Mouse (Mus musculus) kidney, embryonic 14.5 days (tissue): ENCODE measurements at regions not wholly inside any gene's neighbourhood (a gene's known extent, or its start where the extent isn't known, plus 50 kb on each side); places are given as distances from the start of the nearest gene placed in this dataset.

Experiments used
- ATAC-seq: fragments of 200-750 bp; cut with Nextera tagmentation; 2 replicates; pipeline ENCODE4 v1.8.0; 2017; ENCODE audit warnings: moderate number of reproducible peaks, mild to moderate bottlenecking, moderate TSS enrichment, moderate library complexity; ENCODE audit not compliant: low FRiP score, low TSS enrichment
- H3K27ac ChIP-seq: fragments of 300-500 bp; sonication (generic); 2 replicates; pipeline ENCODE4 v1.5.1; 2014; ENCODE audit warnings: low read depth, mild to moderate bottlenecking, low read length, moderate library complexity, mixed read lengths
- H3K27me3 ChIP-seq: fragments of 300-500 bp; sonication (generic); 2 replicates; pipeline ENCODE4 v1.6.1; 2014; ENCODE audit warnings: mild to moderate bottlenecking, low read length; ENCODE audit not compliant: control insufficient read depth, insufficient read depth
- H3K36me3 ChIP-seq: fragments of 300-500 bp; sonication (generic); 2 replicates; pipeline ENCODE4 v1.6.1; 2014; ENCODE audit warnings: low read length, mixed read lengths; ENCODE audit not compliant: control insufficient read depth, insufficient read depth
- H3K4me1 ChIP-seq: fragments of 300-500 bp; sonication (generic); 2 replicates; pipeline ENCODE4 v1.6.1; 2014; ENCODE audit warnings: low read length, mixed read lengths; ENCODE audit not compliant: control insufficient read depth, insufficient read depth
- H3K4me2 ChIP-seq: fragments of 300-500 bp; sonication (generic); replicated peaks from 2 replicates; pipeline ENCODE4 v1.6.1; 2014; ENCODE audit warnings: low read depth, mild to moderate bottlenecking, low read length
- H3K4me3 ChIP-seq: fragments of 300-500 bp; sonication (generic); 2 replicates; pipeline ENCODE4 v1.5.1; 2014; ENCODE audit warnings: mild to moderate bottlenecking, low read length
- H3K9ac ChIP-seq: fragments of 300-500 bp; sonication (generic); 2 replicates; pipeline ENCODE4 v1.6.1; 2014; ENCODE audit warnings: low read depth, mild to moderate bottlenecking, low read length, moderate library complexity
- H3K9me3 ChIP-seq: fragments of 300-500 bp; sonication (generic); 2 replicates; pipeline ENCODE4 v1.6.1; 2016; ENCODE audit warnings: low read length; ENCODE audit not compliant: control insufficient read depth
- WGBS: fragments of 180-500 bp; shearing (Covaris S2); extraction: QIAGEN DNeasy Blood & Tissue Kit; methylation state at CpG from one replicate; pipeline ENCODE4 v1.1.7; 2014; 5-methylcytosine and 5-hydroxymethylcytosine counted together

GRCm38 (mm10) chr4:83915871-83916270 lies 390.5 kb downstream of the Ccdc171 start:
- Histone ChIP-seq H3K27me3 (no peaks in the 10 kb centered on the region), H3K9ac (no peak overlapping the region), H3K9me3 (no peaks in the 10 kb centered on the region), H3K36me3 (no peaks in the 10 kb centered on the region), H3K27ac (no peak overlapping the region), H3K4me3 (no peak overlapping the region), H3K4me1 (no peaks in the 10 kb centered on the region), H3K4me2 (no peak overlapping the region)
- WGBS = 51% methylated on average over 4 of the region's 4 CpGs
- ATAC-seq = no peak

GRCm38 (mm10) chr4:83917009-83917408 lies 391.7 kb downstream of the Ccdc171 start:
- no peaks in the 10 kb centered on the region for H3K4me1 ChIP-seq
- no peak overlapping the region for H3K9ac ChIP-seq
- no peaks in the 10 kb centered on the region for H3K36me3 ChIP-seq
- H3K9me3 ChIP-seq = peaks cover 1% of the 10 kb centered on the region; the same call in 1 of the 2 replicates
- WGBS = 82% methylated on average over 4 of the region's 4 CpGs
- no peak for ATAC-seq
- no peak overlapping the region for H3K4me2 ChIP-seq
- no peak overlapping the region for H3K27ac ChIP-seq
- H3K27me3 ChIP-seq = no peaks in the 10 kb centered on the region
- H3K4me3 ChIP-seq = no peak overlapping the region

- Histone ChIP-seq H3K27ac (no peak overlapping the region), H3K27me3 (no peaks in the 10 kb centered on the region), H3K36me3 (no peaks in the 10 kb centered on the region), H3K4me1 (no peaks in the 10 kb centered on the region), H3K4me2 (no peak overlapping the region), H3K9ac (no peak overlapping the region), H3K4me3 (no peak overlapping the region), H3K9me3 (peaks cover 5% of the 10 kb centered on the region; the same call in 1 of the 2 replicates)
- 30% methylated on average over 3 of the region's 3 CpGs for WGBS
- ATAC-seq = no peak
Observed at GRCm38 (mm10) chr4:83918093-83918492, 392.7 kb downstream of the Ccdc171 start.

- ATAC-seq = no peak
- H3K9me3 ChIP-seq = peaks cover 5% of the 10 kb centered on the region; the same call in 1 of the 2 replicates
- no peak overlapping the region for H3K4me2 ChIP-seq
- no peaks in the 10 kb centered on the region for H3K27me3 ChIP-seq
- 70% methylated on average over 1 of the region's 1 CpGs for WGBS
- no peak overlapping the region for H3K4me3 ChIP-seq
- H3K27ac ChIP-seq = no peak overlapping the region
- H3K36me3 ChIP-seq = no peaks in the 10 kb centered on the region
- no peaks in the 10 kb centered on the region for H3K4me1 ChIP-seq
- no peak overlapping the region for H3K9ac ChIP-seq
Observed at GRCm38 (mm10) chr4:83919041-83919440, 393.7 kb downstream of the Ccdc171 start.

- Histone ChIP-seq H3K27ac (no peak overlapping the region), H3K27me3 (no peaks in the 10 kb centered on the region), H3K4me1 (peaks cover 10% of the 10 kb centered on the region; the same call in 1 of the 2 replicates), H3K9me3 (peaks cover 5% of the 10 kb centered on the region; the same call in 1 of the 2 replicates), H3K4me2 (no peak overlapping the region), H3K36me3 (no peaks in the 10 kb centered on the region), H3K4me3 (no peak overlapping the region), H3K9ac (no peak overlapping the region)
- peak; percentile 75; the same call in 1 of the 2 replicates for ATAC-seq
- 47% methylated on average over 8 of the region's 8 CpGs for WGBS
Observed at GRCm38 (mm10) chr4:83925118-83925842, 399.9 kb downstream of the Ccdc171 start.

- peaks cover 10% of the 10 kb centered on the region; the same call in 1 of the 2 replicates for H3K4me1 ChIP-seq
- H3K4me3 ChIP-seq = no peak overlapping the region
- 15% methylated on average over 11 of the region's 11 CpGs for WGBS
- H3K9me3 ChIP-seq = peaks cover 5% of the 10 kb centered on the region; the same call in 1 of the 2 replicates
- peak; percentile 80 for ATAC-seq
- H3K27me3 ChIP-seq = no peaks in the 10 kb centered on the region
- no peaks in the 10 kb centered on the region for H3K36me3 ChIP-seq
- H3K9ac ChIP-seq = no peak overlapping the region
- H3K27ac ChIP-seq = peak overlapping the region; percentile 68
- H3K4me2 ChIP-seq = no peak overlapping the region
Observed at GRCm38 (mm10) chr4:83926195-83926731, 400.9 kb downstream of the Ccdc171 start.

- H3K4me3 ChIP-seq = no peak overlapping the region
- no peak for ATAC-seq
- no peak overlapping the region; the same call in 1 of the 2 replicates for H3K27ac ChIP-seq
- no peaks in the 10 kb centered on the region for H3K36me3 ChIP-seq
- WGBS = 29% methylated on average over 8 of the region's 8 CpGs
- H3K9me3 ChIP-seq = no peaks in the 10 kb centered on the region
- H3K9ac ChIP-seq = no peak overlapping the region
- no peaks in the 10 kb centered on the region for H3K4me1 ChIP-seq
- no peak overlapping the region for H3K4me2 ChIP-seq
- H3K27me3 ChIP-seq = no peaks in the 10 kb centered on the region
Observed at GRCm38 (mm10) chr4:83931897-83932654, 406.7 kb downstream of the Ccdc171 start.

- peak overlapping the region; percentile 55; the same call in 1 of the 2 replicates for H3K27ac ChIP-seq
- no peaks in the 10 kb centered on the region for H3K9me3 ChIP-seq
- peaks cover 11% of the 10 kb centered on the region; the same call in 1 of the 2 replicates for H3K4me1 ChIP-seq
- peak; percentile 59 for ATAC-seq
- no peak overlapping the region for H3K4me2 ChIP-seq
- H3K9ac ChIP-seq = no peak overlapping the region
- H3K36me3 ChIP-seq = no peaks in the 10 kb centered on the region
- 52% methylated on average over 9 of the region's 9 CpGs for WGBS
- no peak overlapping the region for H3K4me3 ChIP-seq
- H3K27me3 ChIP-seq = no peaks in the 10 kb centered on the region
Observed at GRCm38 (mm10) chr4:83941693-83942092, 416.3 kb downstream of the Ccdc171 start.
